Mouse (Mus musculus): ENCODE data around the gene Amigo2.

DNA sequence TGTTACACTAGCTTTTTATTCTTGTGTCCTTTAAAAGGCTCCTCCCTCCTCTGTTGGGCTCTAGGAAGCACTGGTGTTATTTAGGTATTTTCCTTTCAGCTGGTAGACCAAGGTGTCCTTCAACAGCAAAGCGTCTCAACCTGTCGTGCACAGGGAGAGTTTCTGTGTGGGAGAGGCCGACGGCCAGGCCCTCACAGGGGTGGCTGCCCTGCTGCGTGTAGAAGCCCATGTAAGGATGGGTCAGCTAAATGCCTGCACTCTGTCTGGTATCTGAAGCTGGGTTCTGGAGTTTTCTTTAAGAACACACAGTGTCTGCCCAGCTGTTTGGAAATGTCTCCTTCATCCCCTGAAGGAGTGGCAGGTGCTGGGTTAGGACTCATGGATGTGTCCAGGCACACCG is 43.3 kb upstream of the Amigo2 start:
- TF ChIP-seq POLR2A (IDR thresholded peaks at IDR 0.05; ENCODE audit: borderline replicate concordance, control insufficient read depth, low read depth, low read length) = no peak
- TF ChIP-seq CTCF (IDR thresholded peaks at IDR 0.05; ENCODE audit: control insufficient read depth, insufficient read depth, low read length) = no peak
